Mouse (Mus musculus): ENCODE measurements around the gene Ehd2. TPM values are rescaled to one million over a fixed set of nuclear protein-coding genes. Genes with fewer than 3 reads are reported as not detected.
A peak's percentile ranks its signal among the peaks of the same experiment; 100 is the strongest.

Gene Ehd2
- polyA plus RNA-seq, 1 experiment from 2014 or later, result 16.3 TPM

DNA sequence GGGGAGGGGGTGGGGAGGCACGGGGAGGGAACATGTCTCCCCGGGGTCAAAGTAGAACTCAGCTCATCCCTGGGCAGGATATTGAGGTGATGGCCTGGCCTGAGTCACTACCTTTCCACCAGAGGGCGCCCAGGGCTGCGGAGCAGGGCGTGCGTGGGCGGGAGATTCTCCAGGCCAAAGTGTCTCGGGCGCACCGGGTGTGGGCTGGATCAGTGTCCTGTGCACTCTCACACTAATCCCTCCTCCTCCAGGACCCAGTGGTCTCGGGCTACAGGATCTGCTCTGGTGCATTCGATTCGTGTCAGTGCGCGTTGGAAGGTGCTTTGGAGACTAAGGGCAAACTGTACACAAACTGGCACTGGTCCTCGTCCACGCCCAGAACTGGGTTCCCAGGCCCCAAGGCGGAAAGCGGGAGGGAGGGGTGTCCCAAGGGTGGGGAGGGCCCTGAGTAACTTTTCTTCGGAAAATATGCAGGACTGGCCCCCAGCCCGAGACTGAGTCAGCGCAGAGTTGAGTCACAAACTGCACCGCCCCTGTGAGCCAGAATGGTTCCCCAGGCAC, 18.9 kb downstream of the Ehd2 start:
- Histone ChIP-seq H3K4me2 (peak overlapping the region; percentile 59), H3K27ac (ENCODE audit: low read depth, low read length) (peak overlapping the region; percentile 59; the same call in 1 of the 2 replicates), H3K4me3 (ENCODE audit: low read depth, low read length) (peak overlapping the region; percentile 30), H3K27me3 (ENCODE audit: control insufficient read depth, insufficient read depth, low read length) (no peaks in the 10 kb centered on the region), H3K9me3 (replicated peaks; ENCODE audit: control insufficient read depth, low read length) (0 out of 2 replicates have a peak, but pooled peaks cover 2% of the 10 kb centered on the region), H3K4me1 (ENCODE audit: control insufficient read depth, insufficient read depth, low read length) (peaks cover 14% of the 10 kb centered on the region), H3K36me3 (ENCODE audit: control insufficient read depth, insufficient read depth, low read length) (no peaks in the 10 kb centered on the region; the same call in 1 of the 2 replicates), H3K9ac (ENCODE audit: low read depth, low read length) (peak overlapping the region; percentile 67)
- WGBS (ENCODE audit: insufficient replicate concordance), result 4% methylated on average over 23 of the region's 23 CpGs
- ATAC-seq (replicated peaks; ENCODE audit: insufficient number of reproducible peaks, low FRiP score, low TSS enrichment), result peak; percentile 65

DNA sequence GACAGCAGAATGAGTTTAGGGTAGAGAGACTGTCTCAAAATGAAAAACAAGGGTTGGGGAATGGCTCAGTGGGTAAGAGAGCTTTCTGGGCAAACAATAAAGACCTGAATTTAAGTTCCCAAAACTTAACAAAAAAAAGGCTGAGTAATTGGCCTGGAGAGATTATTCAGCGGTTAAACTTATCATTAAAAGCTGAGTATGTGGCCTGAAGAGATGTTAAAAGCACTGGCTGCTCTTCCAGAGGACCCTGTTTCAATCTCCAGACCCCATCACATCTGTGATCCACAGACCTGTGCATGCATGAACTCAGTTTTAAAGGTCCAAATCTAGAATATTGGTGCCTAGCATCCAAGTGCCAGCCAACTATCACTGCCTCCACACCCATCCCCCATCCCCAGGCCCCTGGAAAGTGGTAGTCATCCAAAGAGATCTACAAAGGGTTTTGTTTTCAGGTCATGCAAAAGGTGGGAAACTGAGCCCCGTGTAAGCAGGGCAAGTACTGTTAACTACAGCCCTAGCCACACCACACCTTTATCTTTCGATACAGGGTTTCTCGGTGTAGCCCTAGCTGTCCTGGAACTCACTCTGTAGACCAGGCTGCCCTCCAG, 19.6 kb downstream of the Ehd2 start:
- no peaks in the 10 kb centered on the region for H3K27me3 ChIP-seq (ENCODE audit: control insufficient read depth, insufficient read depth, low read length)
- peaks cover 6% of the 10 kb centered on the region for H3K36me3 ChIP-seq (ENCODE audit: control insufficient read depth, insufficient read depth, low read length)
- H3K27ac ChIP-seq (ENCODE audit: low read depth, low read length), result 0 out of 2 replicates have a peak overlapping the region, but pooled peaks have one; percentile 59
- no peak overlapping the region for H3K9ac ChIP-seq (ENCODE audit: low read depth, low read length)
- no peaks in the 10 kb centered on the region for H3K9me3 ChIP-seq (replicated peaks; ENCODE audit: control insufficient read depth, low read length)
- ATAC-seq (replicated peaks; ENCODE audit: insufficient number of reproducible peaks, low FRiP score, low TSS enrichment), result no peak
- 45% methylated on average over 4 of the region's 4 CpGs for WGBS (ENCODE audit: insufficient replicate concordance)
- H3K4me3 ChIP-seq (ENCODE audit: low read depth, low read length), result no peak overlapping the region
- H3K4me1 ChIP-seq (ENCODE audit: control insufficient read depth, insufficient read depth, low read length), result peaks cover 14% of the 10 kb centered on the region
- peak overlapping the region; percentile 59; the same call in 1 of the 2 replicates for H3K4me2 ChIP-seq

DNA sequence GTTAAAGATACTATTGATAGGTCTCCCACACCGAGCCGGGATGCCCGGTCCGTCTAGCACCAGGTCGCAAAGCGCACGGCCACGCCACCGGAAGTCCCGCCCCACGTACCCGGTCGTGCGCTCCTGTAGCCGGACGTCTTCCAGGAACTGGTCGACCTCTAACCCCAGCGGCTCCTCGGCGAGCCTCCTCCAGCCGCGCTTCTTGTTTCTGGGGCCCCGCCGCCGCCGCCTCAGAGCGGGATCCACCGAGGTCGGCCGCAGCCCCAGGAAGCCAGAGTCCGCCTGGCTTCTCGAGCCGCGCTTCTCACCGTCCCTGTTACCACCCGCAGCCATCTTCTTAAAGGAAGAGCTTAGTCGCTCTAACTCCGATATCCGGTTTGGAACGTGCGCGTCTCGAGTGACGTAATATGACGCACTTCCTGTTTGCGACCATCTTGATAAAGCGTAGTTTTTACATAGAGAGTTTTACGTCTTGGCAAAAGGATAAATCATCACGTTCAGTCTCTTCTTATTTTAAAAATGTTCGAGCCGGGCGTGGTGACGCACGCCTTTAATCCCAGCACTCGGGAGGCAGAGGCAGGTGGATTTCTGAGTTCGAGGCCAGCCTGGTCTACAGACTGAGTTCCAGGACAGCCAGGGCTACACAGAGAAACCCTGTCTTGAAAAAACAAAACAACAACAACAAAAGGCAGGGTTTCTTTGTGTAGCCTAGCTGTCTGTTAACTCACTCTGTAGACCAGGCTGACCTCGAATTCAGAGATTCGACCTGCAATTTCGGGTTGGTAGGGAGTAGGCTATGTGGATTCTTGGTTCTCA, 21.4 kb downstream of the Ehd2 start, which contains the start of gene Nop53:
Gene Nop53, minus strand, starts transcription at position 354 of the 816 bp plus-strand sequence.
- peaks cover 23% of the 10 kb centered on the region for H3K36me3 ChIP-seq (ENCODE audit: control insufficient read depth, insufficient read depth, low read length)
- H3K9me3 ChIP-seq (replicated peaks; ENCODE audit: control insufficient read depth, low read length), result no peaks in the 10 kb centered on the region
- H3K4me1 ChIP-seq (ENCODE audit: control insufficient read depth, insufficient read depth, low read length), result peaks cover 12% of the 10 kb centered on the region
- H3K27ac ChIP-seq (ENCODE audit: low read depth, low read length), result peak within 1 kb of the TSS; percentile 88
- no peaks in the 10 kb centered on the region for H3K27me3 ChIP-seq (ENCODE audit: control insufficient read depth, insufficient read depth, low read length)
- peak within 1 kb of the TSS; percentile 84 for H3K4me2 ChIP-seq
- 2% methylated on average over 59 of the region's 59 CpGs for WGBS (ENCODE audit: insufficient replicate concordance)
- peak within 1 kb of the TSS; percentile 75 for H3K4me3 ChIP-seq (ENCODE audit: low read depth, low read length)
- peak within 1 kb of the TSS; percentile 88 for H3K9ac ChIP-seq (ENCODE audit: low read depth, low read length)
- ATAC-seq (replicated peaks; ENCODE audit: insufficient number of reproducible peaks, low FRiP score, low TSS enrichment), result peak; percentile 84

DNA sequence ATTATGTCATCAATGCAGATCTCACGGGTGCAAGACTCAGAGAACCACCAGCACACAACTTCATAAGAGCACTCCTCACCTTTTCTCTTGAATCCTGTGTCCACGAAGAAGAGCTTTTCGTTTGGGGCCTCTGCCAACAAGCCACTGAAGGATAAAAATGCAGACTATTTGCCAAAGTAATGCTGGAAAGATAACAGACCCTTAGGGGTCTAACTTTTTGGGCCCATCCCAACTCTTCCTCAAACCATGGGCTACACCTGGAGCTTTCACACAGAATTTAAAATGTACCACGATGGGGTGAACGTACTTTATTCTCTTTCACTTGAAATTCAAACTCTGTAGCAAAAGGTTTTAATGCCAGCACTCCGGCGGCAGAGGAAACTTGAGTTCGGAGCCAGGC, 22.2 kb downstream of the Ehd2 start:
- 6% methylated on average over 8 of the region's 8 CpGs for WGBS (ENCODE audit: insufficient replicate concordance)
- Histone ChIP-seq H3K9me3 (replicated peaks; ENCODE audit: control insufficient read depth, low read length) (no peaks in the 10 kb centered on the region), H3K27me3 (ENCODE audit: control insufficient read depth, insufficient read depth, low read length) (no peaks in the 10 kb centered on the region), H3K4me2 (peak overlapping the region; percentile 84), H3K36me3 (ENCODE audit: control insufficient read depth, insufficient read depth, low read length) (peaks cover 29% of the 10 kb centered on the region), H3K4me3 (ENCODE audit: low read depth, low read length) (peak overlapping the region; percentile 75), H3K9ac (ENCODE audit: low read depth, low read length) (peak overlapping the region; percentile 88), H3K27ac (ENCODE audit: low read depth, low read length) (no peak overlapping the region; the same call in 1 of the 2 replicates), H3K4me1 (ENCODE audit: control insufficient read depth, insufficient read depth, low read length) (peaks cover 12% of the 10 kb centered on the region)
- ATAC-seq (replicated peaks; ENCODE audit: insufficient number of reproducible peaks, low FRiP score, low TSS enrichment), result no peak

DNA sequence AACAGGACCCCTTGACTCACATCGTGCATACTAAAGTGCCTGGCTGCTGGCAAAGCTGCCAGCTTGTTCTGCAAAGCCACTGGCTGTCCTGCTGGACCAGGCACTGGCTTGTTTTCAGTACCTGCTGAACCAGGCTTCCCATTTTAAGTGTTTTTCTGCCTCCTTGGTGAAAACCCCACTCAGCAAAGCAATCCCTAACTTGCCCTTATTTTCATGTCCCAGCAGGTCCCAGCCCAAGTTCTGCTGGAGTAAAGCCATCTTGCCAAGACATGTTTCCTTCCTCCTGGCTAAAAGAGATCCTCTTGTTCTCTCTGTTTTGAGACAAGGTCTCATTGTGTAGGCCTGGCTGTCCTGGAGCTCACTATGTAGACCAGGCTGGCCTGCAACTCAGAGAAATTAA, 23.1 kb downstream of the Ehd2 start:
- WGBS (ENCODE audit: insufficient replicate concordance), result 100% methylated on average over 1 of the region's 1 CpGs
- Histone ChIP-seq H3K4me3 (ENCODE audit: low read depth, low read length) (no peak overlapping the region), H3K27ac (ENCODE audit: low read depth, low read length) (no peak overlapping the region), H3K4me1 (ENCODE audit: control insufficient read depth, insufficient read depth, low read length) (peaks cover 12% of the 10 kb centered on the region), H3K27me3 (ENCODE audit: control insufficient read depth, insufficient read depth, low read length) (no peaks in the 10 kb centered on the region), H3K9ac (ENCODE audit: low read depth, low read length) (no peak overlapping the region), H3K36me3 (ENCODE audit: control insufficient read depth, insufficient read depth, low read length) (peaks cover 38% of the 10 kb centered on the region), H3K9me3 (replicated peaks; ENCODE audit: control insufficient read depth, low read length) (no peaks in the 10 kb centered on the region), H3K4me2 (peak overlapping the region; percentile 84)
- no peak for ATAC-seq (replicated peaks; ENCODE audit: insufficient number of reproducible peaks, low FRiP score, low TSS enrichment)

DNA sequence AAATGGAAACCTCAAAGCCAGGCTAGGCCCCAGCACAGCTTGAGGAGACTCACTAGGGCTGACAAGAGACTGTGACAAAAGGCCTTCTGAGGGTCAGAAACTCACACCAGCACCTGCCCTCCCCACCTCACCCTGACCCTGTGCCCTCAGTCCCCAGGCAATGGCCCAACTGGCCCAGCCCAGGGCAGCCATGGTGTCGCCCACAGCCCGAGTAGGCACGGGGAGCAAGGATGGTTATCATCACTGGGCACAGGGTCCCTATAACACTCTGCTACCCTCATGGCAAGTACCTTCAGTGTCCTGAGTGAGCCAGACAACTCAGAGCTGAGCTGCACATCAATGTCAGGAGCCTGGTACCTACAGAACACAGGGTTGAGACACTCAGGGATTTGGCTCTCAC, 28.7 kb downstream of the Ehd2 start:
- H3K27ac ChIP-seq (ENCODE audit: low read depth, low read length), result no peak overlapping the region
- ATAC-seq (replicated peaks; ENCODE audit: insufficient number of reproducible peaks, low FRiP score, low TSS enrichment), result no peak
- H3K4me2 ChIP-seq, result no peak overlapping the region
- H3K36me3 ChIP-seq (ENCODE audit: control insufficient read depth, insufficient read depth, low read length), result peaks cover 67% of the 10 kb centered on the region
- no peak overlapping the region for H3K4me3 ChIP-seq (ENCODE audit: low read depth, low read length)
- 97% methylated on average over 3 of the region's 3 CpGs for WGBS (ENCODE audit: insufficient replicate concordance)
- H3K27me3 ChIP-seq (ENCODE audit: control insufficient read depth, insufficient read depth, low read length), result no peaks in the 10 kb centered on the region
- no peak overlapping the region for H3K9ac ChIP-seq (ENCODE audit: low read depth, low read length)
- H3K9me3 ChIP-seq (replicated peaks; ENCODE audit: control insufficient read depth, low read length), result no peaks in the 10 kb centered on the region
- no peaks in the 10 kb centered on the region for H3K4me1 ChIP-seq (ENCODE audit: control insufficient read depth, insufficient read depth, low read length)

DNA sequence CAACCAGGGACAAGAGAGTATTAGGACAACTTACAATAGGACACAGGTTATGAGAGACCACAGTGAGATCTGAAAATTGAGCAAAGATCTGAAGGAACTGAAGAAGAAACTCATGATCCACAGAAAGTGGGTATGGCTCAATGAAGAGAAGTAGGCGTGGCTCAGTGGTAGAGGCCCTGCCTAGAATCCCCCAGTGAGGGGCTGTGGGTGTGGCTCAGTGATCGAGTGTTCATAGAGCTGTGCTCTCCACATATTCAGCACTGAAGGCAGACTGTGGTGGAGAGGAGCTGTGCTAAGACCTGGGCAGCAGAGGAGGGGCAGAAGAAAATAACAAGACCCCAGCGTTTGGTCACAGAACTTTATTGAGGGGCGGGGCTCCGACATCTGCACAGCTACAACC, 29.9 kb downstream of the Ehd2 start:
- Histone ChIP-seq H3K9ac (ENCODE audit: low read depth, low read length) (no peak overlapping the region), H3K9me3 (replicated peaks; ENCODE audit: control insufficient read depth, low read length) (no peaks in the 10 kb centered on the region), H3K4me1 (ENCODE audit: control insufficient read depth, insufficient read depth, low read length) (no peaks in the 10 kb centered on the region), H3K27me3 (ENCODE audit: control insufficient read depth, insufficient read depth, low read length) (no peaks in the 10 kb centered on the region), H3K27ac (ENCODE audit: low read depth, low read length) (no peak overlapping the region), H3K4me2 (no peak overlapping the region), H3K36me3 (ENCODE audit: control insufficient read depth, insufficient read depth, low read length) (peaks cover 58% of the 10 kb centered on the region), H3K4me3 (ENCODE audit: low read depth, low read length) (no peak overlapping the region)
- no peak for ATAC-seq (replicated peaks; ENCODE audit: insufficient number of reproducible peaks, low FRiP score, low TSS enrichment)
- WGBS (ENCODE audit: insufficient replicate concordance), result 82% methylated on average over 5 of the region's 5 CpGs

DNA sequence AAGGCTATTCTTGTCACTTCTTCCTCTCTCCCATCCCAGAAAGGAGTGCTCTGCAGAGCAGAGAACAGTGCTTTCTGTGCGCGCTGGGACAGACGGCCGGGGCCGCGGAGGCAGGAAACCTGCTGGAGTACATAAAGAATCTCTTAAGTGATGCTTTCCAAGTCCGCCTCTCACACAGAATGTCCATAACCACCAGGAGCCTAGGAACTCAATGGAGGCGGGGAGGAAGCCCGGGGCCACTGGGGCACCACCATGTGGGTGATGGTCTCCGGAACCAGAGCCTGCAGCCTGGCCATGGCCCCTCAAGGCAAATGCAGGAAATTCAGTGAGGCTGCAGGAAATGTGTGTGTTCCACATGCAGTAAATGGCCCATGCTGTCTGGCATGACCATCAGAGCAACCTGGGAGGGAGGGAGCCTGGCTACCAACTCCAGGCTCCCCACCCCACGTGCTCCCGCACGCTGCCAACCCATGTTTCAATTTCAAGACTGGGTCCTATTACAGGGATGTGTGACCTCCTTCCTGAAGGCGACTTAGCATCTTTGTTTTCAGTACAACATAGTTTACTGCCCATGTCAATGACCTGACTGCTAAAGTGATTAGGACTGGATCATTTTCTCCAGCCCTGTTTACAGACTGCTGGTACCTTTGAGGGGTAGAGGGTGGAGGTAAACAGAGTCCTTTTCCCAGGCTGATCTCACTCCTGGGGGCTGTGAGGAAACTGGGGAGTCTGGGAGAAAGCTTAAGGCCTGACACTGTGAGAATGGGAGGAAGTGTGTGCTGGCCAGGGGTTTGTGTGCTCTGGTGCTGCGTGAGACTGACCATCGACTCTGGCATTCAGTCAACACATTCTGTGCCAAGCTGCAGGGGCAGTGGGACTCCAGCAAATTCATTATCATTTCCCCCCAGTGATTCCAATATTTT, 33.7 kb downstream of the Ehd2 start:
- 46% methylated on average over 16 of the region's 16 CpGs for WGBS (ENCODE audit: insufficient replicate concordance)
- Histone ChIP-seq H3K9ac (ENCODE audit: low read depth, low read length) (no peak overlapping the region), H3K27ac (ENCODE audit: low read depth, low read length) (no peak overlapping the region), H3K4me1 (ENCODE audit: control insufficient read depth, insufficient read depth, low read length) (no peaks in the 10 kb centered on the region; the same call in 1 of the 2 replicates), H3K27me3 (ENCODE audit: control insufficient read depth, insufficient read depth, low read length) (no peaks in the 10 kb centered on the region), H3K4me2 (no peak overlapping the region), H3K36me3 (ENCODE audit: control insufficient read depth, insufficient read depth, low read length) (peaks cover 23% of the 10 kb centered on the region), H3K4me3 (ENCODE audit: low read depth, low read length) (no peak overlapping the region), H3K9me3 (replicated peaks; ENCODE audit: control insufficient read depth, low read length) (no peaks in the 10 kb centered on the region)
- no peak for ATAC-seq (replicated peaks; ENCODE audit: insufficient number of reproducible peaks, low FRiP score, low TSS enrichment)

All from heart, embryonic 11.5 days (tissue).